15 mouse cellular contexts compared by ENCODE assay signal in the genomic region with DNA sequence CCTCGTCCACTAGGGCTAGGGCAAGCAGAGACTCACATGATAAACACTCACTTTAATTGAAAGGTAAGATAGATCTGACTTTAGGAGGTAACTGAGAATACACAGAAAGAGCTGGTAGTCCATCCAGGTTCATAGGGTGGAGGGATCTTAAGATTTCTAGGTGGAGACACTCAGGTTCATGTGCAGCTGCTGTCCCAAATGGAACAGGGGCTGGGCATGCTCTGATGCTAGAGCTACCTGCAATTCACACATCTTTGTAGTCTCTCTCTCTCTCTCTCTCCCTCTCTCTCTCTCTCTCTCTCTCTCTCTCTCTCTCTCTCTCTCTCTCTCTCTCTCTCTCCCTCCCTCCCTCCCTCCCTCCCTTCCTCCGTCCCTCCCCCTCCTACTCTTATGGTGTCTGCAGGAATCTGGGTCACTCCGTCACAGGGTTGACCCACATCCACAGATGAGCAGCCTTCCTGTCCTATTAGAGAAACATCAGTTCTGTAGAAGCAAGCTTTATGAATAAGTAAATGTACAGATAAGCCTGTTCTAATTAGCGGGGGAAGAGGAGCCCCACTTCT.
DNase-seq lines count a peak whose midpoint lies in the region; ATAC-seq lines count a peak whose summit lies in the region.
"Had no signal": no experiment of that assay in that cellular context is flagged by ENCODE, and none has a peak within 500 bp of the region (broad histone marks: within the 10 kb centered on the region; RNA-seq: fewer than 3 reads in every experiment).

No protein-coding gene starts in this region.

- peak; percentile 23 for DNase-seq in retina, adult 2 months (ENCODE audit: low read depth, low spot score)
- no peak for DNase-seq in retina, embryonic 14.5 days (ENCODE audit: low spot score)
- no peak for DNase-seq in hindbrain, embryonic 14.5 days (ENCODE audit: low spot score)
- no peak for DNase-seq in right cerebral cortex, adult 2 months (ENCODE audit: low spot score in 2 of 2)
- DNase-seq in thymus, adult 18-20 months, result no peak
- no peak for DNase-seq in kidney, adult 8-10 months
- DNase-seq: adrenal gland, postnatal 36 days; B cell, adult 2 months; kidney, postnatal 36 days; thymus, postnatal 4 days had no signal

- no peaks in the 10 kb centered on the region for H3K36me3 ChIP-seq in hindbrain, embryonic 14.5 days (replicated peaks; ENCODE audit: control insufficient read depth, insufficient read depth)
- H3K36me3 ChIP-seq in midbrain, embryonic 16.5 days (ENCODE audit: control insufficient read depth, insufficient read depth, low read length), result no peaks in the 10 kb centered on the region
- H3K36me3 ChIP-seq: embryonic facial prominence, embryonic 13.5 days had no signal

- peak; percentile 31; the same call in 1 of the 2 replicates for ATAC-seq in hindbrain, embryonic 14.5 days (ENCODE audit: low FRiP score)
- peak; percentile 88 for ATAC-seq in midbrain, embryonic 16.5 days
- ATAC-seq: intestine, embryonic 16.5 days had no signal

- WGBS in hindbrain, embryonic 14.5 days, result 40% methylated on average over 3 of the region's 4 CpGs
- 36% methylated on average over 3 of the region's 4 CpGs for WGBS in midbrain, embryonic 16.5 days

- H3K4me1 ChIP-seq in hindbrain, embryonic 14.5 days (replicated peaks; ENCODE audit: control insufficient read depth, insufficient read depth, low read length), result peaks cover 10% of the 10 kb centered on the region; the same call in 1 of the 2 replicates
- peaks cover 19% of the 10 kb centered on the region for H3K4me1 ChIP-seq in midbrain, embryonic 16.5 days (ENCODE audit: control insufficient read depth, insufficient read depth, low read length)

- no peaks in the 10 kb centered on the region for H3K27me3 ChIP-seq in hindbrain, embryonic 14.5 days (ENCODE audit: control insufficient read depth, insufficient read depth, low read length)
- no peaks in the 10 kb centered on the region for H3K27me3 ChIP-seq in midbrain, embryonic 16.5 days (ENCODE audit: control insufficient read depth, insufficient read depth, low read depth, low read length)
- H3K27me3 ChIP-seq: embryonic facial prominence, embryonic 13.5 days had no signal

- H3K9ac ChIP-seq in hindbrain, embryonic 14.5 days, result no peak overlapping the region
- no peak overlapping the region for H3K9ac ChIP-seq in midbrain, embryonic 16.5 days (ENCODE audit: low read depth, low read length)
- H3K9ac ChIP-seq: embryonic facial prominence, embryonic 13.5 days; liver, embryonic 14.5 days had no signal

- peak overlapping the region; percentile 40 for H3K27ac ChIP-seq in hindbrain, embryonic 14.5 days
- H3K27ac ChIP-seq in midbrain, embryonic 16.5 days (ENCODE audit: low read length), result peak overlapping the region; percentile 59
- H3K27ac ChIP-seq: embryonic facial prominence, embryonic 13.5 days; liver, embryonic 14.5 days; stomach, postnatal 0 days had no signal

- no peaks in the 10 kb centered on the region for H3K9me3 ChIP-seq in hindbrain, embryonic 14.5 days (ENCODE audit: control insufficient read depth, low read length)
- no peaks in the 10 kb centered on the region for H3K9me3 ChIP-seq in midbrain, embryonic 16.5 days (replicated peaks; ENCODE audit: control insufficient read depth, low read length, poor library complexity, severe bottlenecking)
- H3K9me3 ChIP-seq: embryonic facial prominence, embryonic 13.5 days had no signal

- no peak overlapping the region for H3K4me3 ChIP-seq in hindbrain, embryonic 14.5 days (replicated peaks; ENCODE audit: low read length)
- no peak overlapping the region for H3K4me3 ChIP-seq in midbrain, embryonic 16.5 days (ENCODE audit: low read depth, low read length)
- H3K4me3 ChIP-seq: embryonic facial prominence, embryonic 13.5 days had no signal

- H3K4me2 ChIP-seq in hindbrain, embryonic 14.5 days (replicated peaks), result peak overlapping the region; percentile 24
- H3K4me2 ChIP-seq in midbrain, embryonic 16.5 days (ENCODE audit: low read length), result peak overlapping the region; percentile 33
- H3K4me2 ChIP-seq: embryonic facial prominence, embryonic 13.5 days had no signal
